Mouse (Mus musculus) liver, embryonic 16.5 days (tissue): ENCODE measurements around the gene Pdcd2. TPM values are rescaled to one million over a fixed set of nuclear protein-coding genes. Genes with fewer than 3 reads are reported as not detected.

Source experiments
- ATAC-seq: fragments of 200-750 bp; cut with Nextera tagmentation; 2 replicates; pipeline ENCODE4 v1.8.0; 2017; ENCODE audit warnings: low read depth, mild to moderate bottlenecking, moderate number of reproducible peaks, moderate library complexity
- H3K27ac ChIP-seq: fragments of 300-500 bp; sonication (generic); 2 replicates; pipeline ENCODE4 v1.5.1; 2014; ENCODE audit warnings: mild to moderate bottlenecking, low read length
- H3K27me3 ChIP-seq: fragments of 300-500 bp; sonication (generic); 2 replicates; pipeline ENCODE4 v1.6.1; 2014; ENCODE audit warnings: low read depth, low read length, mixed read lengths; ENCODE audit not compliant: control insufficient read depth, insufficient read depth
- H3K36me3 ChIP-seq: fragments of 300-500 bp; sonication (generic); 2 replicates; pipeline ENCODE4 v1.6.1; 2014; ENCODE audit warnings: mild to moderate bottlenecking; ENCODE audit not compliant: control insufficient read depth, insufficient read depth
- H3K4me1 ChIP-seq: fragments of 300-500 bp; sonication (generic); 2 replicates; pipeline ENCODE4 v1.6.1; 2014; ENCODE audit warnings: low read depth, low read length, mixed read lengths; ENCODE audit not compliant: control insufficient read depth
- H3K4me2 ChIP-seq: fragments of 300-500 bp; sonication (generic); 2 replicates; pipeline ENCODE4 v1.6.1; 2014; ENCODE audit warnings: low read depth, low read length, mixed read lengths
- H3K4me3 ChIP-seq: fragments of 300-500 bp; sonication (generic); 2 replicates; pipeline ENCODE4 v1.5.1; 2014; ENCODE audit warnings: low read depth, mild to moderate bottlenecking, low read length
- H3K9ac ChIP-seq: fragments of 300-500 bp; sonication (generic); 2 replicates; pipeline ENCODE4 v1.6.1; 2014; ENCODE audit warnings: low read depth, low read length
- H3K9me3 ChIP-seq: fragments of 300-500 bp; sonication (generic); replicated peaks from 2 replicates; pipeline ENCODE4 v1.6.1; 2016; ENCODE audit warnings: low read length; ENCODE audit not compliant: control insufficient read depth
- WGBS: fragments of 180-500 bp; shearing (Covaris S2); extraction: QIAGEN DNeasy Blood & Tissue Kit; methylation state at CpG from one replicate; pipeline ENCODE4 v1.1.7; 2014; ENCODE audit not compliant: insufficient replicate concordance; 5-methylcytosine and 5-hydroxymethylcytosine counted together
- polyA plus RNA-seq: library from polyadenylated mRNA; unstranded; fragments of >200 nt; fragmentation: Nextera tagmentation; extraction: Ambion mirVana; gene quantifications from 2 replicates; pipeline ENCODE4 v1.2.1, GENCODE M21; 2015

Pdcd2 gene
- polyA plus RNA-seq, 1 experiment from 2014 or later = 16.3 TPM

DNA sequence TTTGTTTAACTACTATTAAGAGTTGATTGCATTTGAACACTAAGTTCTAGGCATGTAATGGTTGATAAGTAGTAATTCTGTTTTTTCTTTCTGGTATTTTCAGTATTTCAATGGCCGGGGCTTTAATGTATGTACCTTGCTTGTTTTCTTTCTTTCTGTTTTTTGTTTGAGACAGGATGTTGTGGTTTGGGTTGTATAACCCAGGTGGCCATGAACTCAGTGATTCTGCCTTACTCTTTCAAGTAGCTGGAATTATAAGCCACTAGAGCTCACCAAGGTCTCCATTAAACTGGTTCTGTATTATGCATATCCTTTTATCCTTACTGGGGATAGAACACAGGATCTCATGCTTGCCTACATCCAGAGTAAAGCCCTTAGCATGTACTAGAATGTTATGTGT, 8.3 kb downstream of the Pdcd2 start:
- no peaks in the 10 kb centered on the region for H3K9me3 ChIP-seq
- ATAC-seq = no peak
- H3K4me3 ChIP-seq = no peak overlapping the region
- H3K27ac ChIP-seq = no peak overlapping the region
- H3K27me3 ChIP-seq = no peaks in the 10 kb centered on the region
- H3K4me1 ChIP-seq = no peaks in the 10 kb centered on the region
- H3K9ac ChIP-seq = no peak overlapping the region
- 63% methylated on average over 1 of the region's 1 CpGs for WGBS
- peaks cover 42% of the 10 kb centered on the region for H3K36me3 ChIP-seq
- no peak overlapping the region for H3K4me2 ChIP-seq

DNA sequence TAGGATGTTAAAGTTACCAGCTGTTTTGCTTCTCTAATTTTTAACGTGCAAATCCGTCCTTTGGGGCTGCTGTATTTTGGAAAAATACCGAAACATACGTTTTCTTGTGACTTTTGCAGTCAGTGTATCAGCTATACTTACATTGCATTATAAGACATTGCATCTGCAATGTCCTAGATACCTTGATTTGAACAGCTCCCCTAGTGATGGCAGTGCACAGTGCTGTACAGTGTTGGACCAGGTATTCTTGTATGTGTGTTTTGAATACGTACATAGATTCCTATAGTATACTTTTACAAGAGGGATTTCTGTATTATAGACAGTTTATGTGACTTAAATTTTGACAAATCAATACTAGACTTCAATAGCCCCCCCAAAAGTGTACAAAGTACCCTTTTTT, 8.9 kb downstream of the Pdcd2 start:
- WGBS = 83% methylated on average over 5 of the region's 5 CpGs
- Histone ChIP-seq H3K36me3 (peaks cover 42% of the 10 kb centered on the region), H3K9me3 (no peaks in the 10 kb centered on the region), H3K27me3 (no peaks in the 10 kb centered on the region), H3K27ac (no peak overlapping the region), H3K4me1 (no peaks in the 10 kb centered on the region), H3K9ac (no peak overlapping the region), H3K4me2 (no peak overlapping the region), H3K4me3 (no peak overlapping the region)
- no peak for ATAC-seq

DNA sequence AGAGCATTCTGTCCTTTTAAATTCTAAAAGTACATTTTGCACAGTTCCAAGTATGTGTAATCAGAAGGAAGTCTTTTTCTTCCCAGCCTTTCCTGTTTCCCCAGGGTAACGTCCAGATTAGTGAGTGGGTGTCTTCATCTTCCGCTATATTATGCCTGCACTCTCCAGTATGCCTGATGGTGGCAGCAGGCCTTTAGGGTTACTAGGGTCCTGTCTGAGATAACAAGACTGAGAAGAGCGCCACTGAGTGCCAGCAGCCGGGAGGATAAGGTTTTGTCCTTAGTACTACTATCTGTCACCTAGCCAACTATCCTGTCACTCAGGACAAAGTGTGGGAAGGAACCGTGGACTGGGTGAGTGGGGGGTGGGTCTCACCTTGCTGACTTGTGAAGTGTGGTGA, 9.3 kb downstream of the Pdcd2 start:
- WGBS = 44% methylated on average over 5 of the region's 5 CpGs
- Histone ChIP-seq H3K9me3 (no peaks in the 10 kb centered on the region), H3K4me1 (no peaks in the 10 kb centered on the region), H3K27ac (no peak overlapping the region), H3K4me3 (no peak overlapping the region), H3K4me2 (no peak overlapping the region), H3K27me3 (no peaks in the 10 kb centered on the region), H3K36me3 (peaks cover 42% of the 10 kb centered on the region), H3K9ac (no peak overlapping the region)
- 0 out of 2 replicates have a peak, but pooled peaks have one; percentile 11 for ATAC-seq

DNA sequence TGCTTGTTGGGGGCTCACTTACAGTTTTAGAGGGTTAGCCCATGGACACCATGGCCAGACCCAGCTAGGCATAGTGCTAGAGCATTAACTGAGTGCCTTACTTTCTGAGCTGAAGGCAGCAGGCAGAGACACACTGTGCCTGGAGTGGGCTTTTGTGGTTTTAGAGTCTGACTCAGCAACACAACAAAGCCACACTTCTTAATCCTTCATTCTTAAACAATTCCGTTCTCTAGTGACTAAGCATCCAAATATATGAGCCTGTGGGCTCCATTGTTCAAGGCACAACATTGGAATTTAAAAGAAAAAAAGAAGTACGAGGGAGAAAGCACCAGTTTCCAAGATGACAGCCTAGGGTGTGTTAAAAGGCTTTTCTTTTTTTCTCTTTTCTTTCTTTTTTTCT, 16.4 kb downstream of the Pdcd2 start:
- Histone ChIP-seq H3K9me3 (no peaks in the 10 kb centered on the region), H3K4me1 (no peaks in the 10 kb centered on the region), H3K27ac (no peak overlapping the region), H3K4me3 (no peak overlapping the region), H3K36me3 (peaks cover 70% of the 10 kb centered on the region), H3K4me2 (no peak overlapping the region), H3K27me3 (no peaks in the 10 kb centered on the region), H3K9ac (no peak overlapping the region)
- WGBS = 82% methylated on average over 2 of the region's 2 CpGs
- no peak for ATAC-seq

DNA sequence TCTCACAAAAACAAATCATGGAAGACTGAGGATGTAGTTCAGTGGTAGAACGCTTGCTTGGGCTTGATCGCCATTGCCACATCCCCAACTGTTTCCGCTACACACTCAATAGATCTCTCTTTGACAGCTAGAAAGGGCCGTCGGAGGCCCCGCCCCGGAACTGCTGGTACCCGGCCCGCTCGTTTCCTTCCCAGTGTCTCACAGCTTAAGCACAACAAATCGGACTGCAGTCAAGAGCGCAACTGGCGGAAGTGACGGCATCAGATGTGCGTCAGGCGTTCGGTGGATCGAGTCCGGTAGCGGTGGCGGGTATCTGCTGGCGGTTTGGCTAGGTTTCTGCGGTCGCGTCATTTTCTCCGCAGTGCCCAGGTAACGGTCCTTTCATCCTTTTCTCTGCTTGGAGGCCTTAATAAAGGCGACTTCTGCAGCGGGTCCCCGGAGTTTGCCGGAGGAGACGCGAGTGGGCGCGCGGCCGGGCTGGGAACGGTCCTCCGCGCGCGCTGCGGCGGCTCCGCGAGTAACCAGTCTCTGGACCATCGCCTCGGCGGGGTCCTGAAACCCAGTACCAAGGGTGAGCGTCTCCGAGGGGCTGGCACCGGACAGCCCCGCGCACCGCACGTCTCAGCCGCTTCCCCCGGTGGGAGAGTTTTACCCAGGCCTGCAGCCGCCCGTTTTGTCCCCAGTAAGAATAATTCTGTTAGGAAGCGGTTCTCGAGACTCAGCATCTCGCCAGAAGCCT, 27.3 kb downstream of the Pdcd2 start, which contains the start of the genes Psmb1 and Tbp:
Gene Psmb1, minus strand, starts transcription at position 96 of the 739 bp plus-strand sequence.
Gene Tbp, plus strand, starts transcription at position 233 of the 739 bp plus-strand sequence.
- no peaks in the 10 kb centered on the region for H3K27me3 ChIP-seq
- H3K4me2 ChIP-seq = peak within 1 kb of the TSS; percentile 80
- H3K4me3 ChIP-seq = peak within 1 kb of the TSS; percentile 97
- peaks cover 28% of the 10 kb centered on the region for H3K4me1 ChIP-seq
- peak within 1 kb of the TSS; percentile 89 for H3K9ac ChIP-seq
- ATAC-seq = peak; percentile 88
- H3K9me3 ChIP-seq = no peaks in the 10 kb centered on the region
- under 1% methylated on average over 63 of the region's 63 CpGs for WGBS
- peaks cover 11% of the 10 kb centered on the region for H3K36me3 ChIP-seq
- H3K27ac ChIP-seq = peak within 1 kb of the TSS; percentile 92

DNA sequence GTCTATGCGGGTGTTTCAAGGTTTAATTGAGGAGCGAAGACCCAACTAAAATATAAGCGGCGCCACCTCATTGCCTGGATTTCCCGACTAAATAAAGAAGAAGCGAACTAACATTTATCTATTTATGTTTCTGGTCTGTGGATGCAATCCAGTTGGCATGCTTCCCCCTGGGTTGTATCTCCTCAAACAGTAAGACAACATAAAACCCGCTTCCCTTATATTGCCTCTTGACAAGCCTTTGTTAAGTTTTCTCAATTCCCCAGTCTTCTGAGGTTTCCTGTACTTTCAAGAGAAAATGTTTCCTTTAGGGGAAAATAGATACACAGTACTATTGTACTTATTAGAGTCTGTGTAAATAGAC, 28.4 kb downstream of the Pdcd2 start:
- peak overlapping the region; percentile 80 for H3K4me2 ChIP-seq
- peaks cover 5% of the 10 kb centered on the region for H3K36me3 ChIP-seq
- H3K9ac ChIP-seq = peak overlapping the region; percentile 89
- H3K4me3 ChIP-seq = peak overlapping the region; percentile 97
- peak overlapping the region; percentile 92 for H3K27ac ChIP-seq
- no peak for ATAC-seq
- H3K4me1 ChIP-seq = peaks cover 28% of the 10 kb centered on the region
- H3K9me3 ChIP-seq = no peaks in the 10 kb centered on the region
- no peaks in the 10 kb centered on the region for H3K27me3 ChIP-seq
- 50% methylated on average over 7 of the region's 7 CpGs for WGBS

DNA sequence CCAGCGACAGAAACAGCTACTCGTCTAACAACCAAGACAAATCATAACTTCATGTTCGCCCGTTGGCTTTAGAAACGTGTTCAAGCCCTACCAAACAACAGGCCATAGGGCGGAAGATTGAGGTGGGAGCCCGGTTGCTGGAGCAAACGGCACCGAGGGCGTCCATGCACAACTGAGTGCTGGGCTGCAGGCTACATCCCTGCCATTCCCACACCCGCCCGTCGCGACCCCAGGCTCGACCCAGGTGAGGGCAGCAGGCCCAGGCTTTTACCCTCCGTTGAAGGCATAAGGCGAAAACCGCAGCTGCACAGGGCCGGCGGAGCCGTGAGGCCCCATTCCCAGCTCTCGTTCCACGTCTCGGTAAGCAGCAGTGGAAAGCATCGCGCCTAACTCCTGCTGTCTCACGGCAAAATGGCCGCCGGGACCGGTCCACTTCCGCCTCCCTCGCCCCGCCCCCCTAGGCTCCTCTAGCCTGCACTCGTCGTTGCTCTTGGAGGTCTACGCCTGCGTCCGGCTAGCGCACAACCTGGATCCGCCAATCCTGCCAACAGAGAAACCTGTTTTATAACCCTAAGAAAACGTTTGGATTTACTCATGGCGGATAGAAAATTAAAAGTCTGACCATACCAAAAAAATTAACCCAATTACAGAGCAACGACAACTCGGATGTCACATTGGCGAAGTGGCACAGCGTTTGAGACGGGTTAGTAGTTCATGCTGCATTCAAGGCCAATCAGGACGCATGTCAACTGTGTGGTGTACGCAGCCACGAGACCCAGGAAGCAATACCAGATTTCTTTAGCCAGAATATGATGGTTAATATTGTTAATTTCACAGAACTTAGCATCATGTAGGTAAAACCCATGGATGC, 29.0 kb downstream of the Pdcd2 start:
- H3K27ac ChIP-seq = peak overlapping the region; percentile 92
- H3K9ac ChIP-seq = peak overlapping the region; percentile 89
- H3K27me3 ChIP-seq = no peaks in the 10 kb centered on the region
- WGBS = under 1% methylated on average over 50 of the region's 50 CpGs
- peaks cover 11% of the 10 kb centered on the region for H3K36me3 ChIP-seq
- H3K4me3 ChIP-seq = peak overlapping the region; percentile 97
- ATAC-seq = peak; percentile 91
- H3K4me1 ChIP-seq = peaks cover 28% of the 10 kb centered on the region
- no peaks in the 10 kb centered on the region for H3K9me3 ChIP-seq
- peak overlapping the region; percentile 80 for H3K4me2 ChIP-seq

DNA sequence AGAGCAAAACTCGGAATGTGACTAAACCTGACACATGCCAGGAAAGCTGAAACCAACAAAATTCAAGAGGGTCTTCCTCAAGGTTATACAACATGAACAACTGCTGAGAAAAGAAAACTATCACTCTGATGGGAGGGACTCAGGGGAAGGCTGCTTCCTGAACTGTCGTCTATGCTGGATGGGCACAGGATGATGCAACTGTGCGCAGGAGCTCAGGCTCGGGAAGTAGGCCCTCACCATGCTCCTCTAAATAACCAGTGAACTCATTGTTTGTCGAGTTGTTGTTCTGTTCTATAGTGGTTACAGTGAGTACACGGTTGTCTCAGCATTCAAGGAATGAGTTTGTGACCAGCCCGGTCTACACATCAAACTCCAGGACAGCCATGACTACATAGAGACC, 36.6 kb downstream of the Pdcd2 start:
- H3K4me1 ChIP-seq = no peaks in the 10 kb centered on the region
- H3K4me2 ChIP-seq = no peak overlapping the region
- no peaks in the 10 kb centered on the region for H3K9me3 ChIP-seq
- 76% methylated on average over 7 of the region's 7 CpGs for WGBS
- no peaks in the 10 kb centered on the region for H3K27me3 ChIP-seq
- H3K27ac ChIP-seq = no peak overlapping the region
- H3K9ac ChIP-seq = no peak overlapping the region
- peaks cover 42% of the 10 kb centered on the region for H3K36me3 ChIP-seq
- H3K4me3 ChIP-seq = no peak overlapping the region
- no peak for ATAC-seq

DNA sequence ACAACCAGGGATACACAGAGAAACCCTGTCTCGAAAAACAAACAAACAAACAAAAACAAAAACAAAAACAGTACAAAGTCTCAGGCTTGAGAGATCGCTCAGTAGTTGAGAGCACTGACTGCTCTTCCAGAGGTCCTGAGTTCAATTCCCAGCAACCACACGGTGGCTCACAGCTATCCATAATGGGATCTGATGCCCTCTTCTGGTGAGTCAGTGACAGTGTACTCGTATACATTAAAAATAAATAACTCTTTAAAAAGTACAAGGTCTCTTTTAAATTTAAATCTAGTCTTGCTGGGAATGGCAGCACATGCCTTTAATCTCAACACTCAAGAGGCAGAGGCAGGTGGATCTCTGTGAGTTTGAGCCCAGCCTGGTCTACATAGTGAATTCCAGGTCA, 54.4 kb downstream of the Pdcd2 start:
- Histone ChIP-seq H3K4me1 (no peaks in the 10 kb centered on the region), H3K9ac (no peak overlapping the region), H3K4me3 (no peak overlapping the region), H3K4me2 (no peak overlapping the region), H3K36me3 (peaks cover 43% of the 10 kb centered on the region), H3K27me3 (no peaks in the 10 kb centered on the region), H3K27ac (no peak overlapping the region), H3K9me3 (no peaks in the 10 kb centered on the region)
- WGBS = 75% methylated on average over 4 of the region's 4 CpGs
- no peak for ATAC-seq
